Mouse (Mus musculus) heart, embryonic 11.5 days (tissue): ENCODE results near the gene Plekhg3. TPM values are rescaled to one million over a fixed set of nuclear protein-coding genes. Genes with fewer than 3 reads are reported as not detected.

Experiments
- ATAC-seq: fragments of 200-750 bp; cut with Nextera tagmentation; replicated peaks from 2 replicates; pipeline ENCODE4 v1.8.0; 2017; ENCODE audit warnings: moderate library complexity; ENCODE audit not compliant: insufficient number of reproducible peaks, low FRiP score, low TSS enrichment
- H3K27ac ChIP-seq: fragments of 300-500 bp; sonication (generic); 2 replicates; pipeline ENCODE4 v1.5.1; 2014; ENCODE audit warnings: mild to moderate bottlenecking, low read depth, low read length
- H3K27me3 ChIP-seq: fragments of 300-500 bp; sonication (generic); 2 replicates; pipeline ENCODE4 v1.6.1; 2014; ENCODE audit warnings: mild to moderate bottlenecking, low read length, mixed read lengths; ENCODE audit not compliant: control insufficient read depth, insufficient read depth
- H3K36me3 ChIP-seq: fragments of 300-500 bp; sonication (generic); 2 replicates; pipeline ENCODE4 v1.6.1; 2014; ENCODE audit warnings: mild to moderate bottlenecking, low read length, moderate library complexity, mixed read lengths; ENCODE audit not compliant: control insufficient read depth, insufficient read depth
- H3K4me1 ChIP-seq: fragments of 300-500 bp; sonication (generic); 2 replicates; pipeline ENCODE4 v1.6.1; 2014; ENCODE audit warnings: low read length; ENCODE audit not compliant: control insufficient read depth, insufficient read depth
- H3K4me2 ChIP-seq: fragments of 300-500 bp; sonication (generic); 2 replicates; pipeline ENCODE4 v1.6.1; 2014; ENCODE audit warnings: mild to moderate bottlenecking, moderate library complexity
- H3K4me3 ChIP-seq: fragments of 300-500 bp; sonication (generic); 2 replicates; pipeline ENCODE4 v1.5.1; 2014; ENCODE audit warnings: low read depth, low read length
- H3K9ac ChIP-seq: fragments of 300-500 bp; sonication (generic); 2 replicates; pipeline ENCODE4 v1.6.1; 2014; ENCODE audit warnings: mild to moderate bottlenecking, low read depth, low read length, moderate library complexity
- H3K9me3 ChIP-seq: fragments of 300-500 bp; sonication (generic); replicated peaks from 2 replicates; pipeline ENCODE4 v1.6.1; 2016; ENCODE audit warnings: low read length; ENCODE audit not compliant: control insufficient read depth
- WGBS: fragments of 180-500 bp; shearing (Covaris S2); extraction: QIAGEN DNeasy Blood & Tissue Kit; methylation state at CpG from one replicate; pipeline ENCODE4 v1.1.7; 2014; ENCODE audit not compliant: insufficient replicate concordance; 5-methylcytosine and 5-hydroxymethylcytosine counted together
- microRNA-seq: library from miRNA; unstranded; fragments of <30 nt; microRNA quantifications from one replicate; pipeline ENCODE4, GENCODE M21; 2016; ENCODE audit warnings: borderline number of aligned reads
- polyA plus RNA-seq: library from polyadenylated mRNA; unstranded; fragments of >200 nt; fragmentation: Nextera tagmentation; extraction: Ambion mirVana; gene quantifications from 2 replicates; pipeline ENCODE4 v1.2.1, GENCODE M21; 2014

Plekhg3 gene
- polyA plus RNA-seq, 1 experiment from 2014 or later, result 4.4 TPM

GRCm38 (mm10) chr12:76615580-76615937 is 84.9 kb downstream of the Plekhg3 start:
- no peaks in the 10 kb centered on the region for H3K9me3 ChIP-seq
- ATAC-seq, result no peak
- H3K4me2 ChIP-seq, result no peak overlapping the region
- 86% methylated on average over 4 of the region's 4 CpGs for WGBS
- H3K4me1 ChIP-seq, result no peaks in the 10 kb centered on the region
- no peak overlapping the region for H3K9ac ChIP-seq
- peaks cover under 1% of the 10 kb centered on the region; the same call in 1 of the 2 replicates for H3K36me3 ChIP-seq
- H3K27me3 ChIP-seq, result no peaks in the 10 kb centered on the region
- no peak overlapping the region for H3K27ac ChIP-seq
- no peak overlapping the region for H3K4me3 ChIP-seq

- 85% methylated on average over 4 of the region's 4 CpGs for WGBS
- Histone ChIP-seq H3K4me3 (no peak overlapping the region), H3K9me3 (no peaks in the 10 kb centered on the region), H3K4me1 (peaks cover 3% of the 10 kb centered on the region; the same call in 1 of the 2 replicates), H3K4me2 (no peak overlapping the region), H3K9ac (no peak overlapping the region), H3K36me3 (peaks cover 3% of the 10 kb centered on the region; the same call in 1 of the 2 replicates), H3K27ac (no peak overlapping the region), H3K27me3 (no peaks in the 10 kb centered on the region)
- ATAC-seq, result no peak
Measured at GRCm38 (mm10) chr12:76618175-76618574, 87.5 kb downstream of the Plekhg3 start.

GRCm38 (mm10) chr12:76619847-76620246 is 89.2 kb downstream of the Plekhg3 start:
- Histone ChIP-seq H3K9ac (no peak overlapping the region), H3K27me3 (no peaks in the 10 kb centered on the region), H3K4me2 (no peak overlapping the region), H3K27ac (no peak overlapping the region), H3K9me3 (no peaks in the 10 kb centered on the region), H3K4me3 (no peak overlapping the region), H3K4me1 (peaks cover 8% of the 10 kb centered on the region; the same call in 1 of the 2 replicates), H3K36me3 (peaks cover 5% of the 10 kb centered on the region; the same call in 1 of the 2 replicates)
- no peak for ATAC-seq
- 60% methylated on average over 5 of the region's 5 CpGs for WGBS

GRCm38 (mm10) chr12:76623374-76623773 is 92.7 kb downstream of the Plekhg3 start:
- Histone ChIP-seq H3K27me3 (no peaks in the 10 kb centered on the region), H3K4me2 (no peak overlapping the region), H3K9me3 (no peaks in the 10 kb centered on the region), H3K27ac (no peak overlapping the region), H3K4me1 (peaks cover 8% of the 10 kb centered on the region; the same call in 1 of the 2 replicates), H3K36me3 (peaks cover 6% of the 10 kb centered on the region; the same call in 1 of the 2 replicates), H3K4me3 (no peak overlapping the region), H3K9ac (no peak overlapping the region)
- 71% methylated on average over 6 of the region's 6 CpGs for whole genome bisulfite sequencing
- no peak for ATAC-seq

Small RNA genes within 50 kb of the gene (microRNA-seq; reads per million reads assigned to microRNA genes)
- 0.61 reads per million for gene Mir5135

Other genes with a start within 250 kb of the Plekhg3 start
- 8.5 and 8.8 TPM in 2 replicates for gene Akap5, start 206.0 kb upstream of the Plekhg3 start, polyA plus RNA-seq
- 15.3 and 16.3 TPM in 2 replicates for gene Zbtb25, start 161.3 kb upstream of the Plekhg3 start, polyA plus RNA-seq
- 10.2 and 10.5 TPM in 2 replicates for gene Zbtb1, start 160.6 kb upstream of the Plekhg3 start, polyA plus RNA-seq
- gene Hspa2, start 126.7 kb upstream of the Plekhg3 start, polyA plus RNA-seq, result 19.5 and 20.6 TPM in 2 replicates
- gene Ppp1r36, start 113.4 kb upstream of the Plekhg3 start, polyA plus RNA-seq, result 2.8 and 3.7 TPM in 2 replicates
- gene Sptb, start 179.7 kb downstream of the Plekhg3 start, polyA plus RNA-seq, result 15.7 and 17.0 TPM in 2 replicates
- gene Churc1, start 234.6 kb downstream of the Plekhg3 start, polyA plus RNA-seq, result 146 and 148 TPM in 2 replicates
- gene Fntb, start 234.7 kb downstream of the Plekhg3 start, polyA plus RNA-seq, result 30.7 and 34.2 TPM in 2 replicates